Mouse (Mus musculus) cerebellum, adult 9-11 months (tissue): ENCODE data around the gene Sipa1l2.

Experiments
- DNase-seq: peaks from one replicate; pipeline ENCODE4 v3.0.0; 2022

Sipa1l2 gene

DNA sequence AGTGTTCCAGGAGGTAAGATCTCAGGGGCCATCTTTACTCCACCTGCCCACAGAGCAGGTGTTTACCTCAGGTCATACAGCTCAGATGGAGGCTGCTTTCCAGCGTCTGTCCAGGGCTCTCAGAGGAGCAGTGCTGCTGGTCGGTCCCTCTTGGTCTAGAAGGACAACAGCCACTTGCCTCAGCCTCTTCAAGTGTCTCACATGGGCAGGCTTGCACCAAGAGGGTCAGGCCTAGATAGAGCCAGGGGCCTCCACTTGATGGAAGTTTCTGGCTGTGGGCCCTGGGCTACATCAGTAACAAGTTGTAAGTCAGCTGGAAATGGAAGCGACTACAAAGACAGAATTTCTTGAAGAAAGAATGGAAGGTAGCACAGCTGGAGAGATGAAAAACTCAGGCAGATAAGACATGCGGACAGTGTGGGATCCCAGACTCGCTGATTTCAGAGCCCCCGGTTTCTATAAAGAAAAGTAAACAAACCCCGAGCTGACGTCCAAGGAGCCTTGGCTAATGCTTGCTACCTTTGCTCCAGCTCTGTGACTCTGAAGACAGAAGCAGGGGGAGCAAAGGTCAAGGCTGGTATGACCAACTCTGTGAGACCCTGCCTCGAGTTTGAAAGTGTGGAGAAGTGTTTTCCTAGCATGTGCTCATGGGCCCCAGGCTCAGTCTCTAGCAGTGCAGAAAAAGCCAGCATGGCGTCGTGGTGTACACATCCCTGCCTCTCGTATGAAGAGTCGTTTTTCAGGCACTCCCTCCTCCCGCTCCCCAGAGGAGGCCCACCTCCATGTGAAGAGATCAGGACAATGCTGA is 58.5 kb downstream of the Sipa1l2 start:
- DNase-seq = no peak

DNA sequence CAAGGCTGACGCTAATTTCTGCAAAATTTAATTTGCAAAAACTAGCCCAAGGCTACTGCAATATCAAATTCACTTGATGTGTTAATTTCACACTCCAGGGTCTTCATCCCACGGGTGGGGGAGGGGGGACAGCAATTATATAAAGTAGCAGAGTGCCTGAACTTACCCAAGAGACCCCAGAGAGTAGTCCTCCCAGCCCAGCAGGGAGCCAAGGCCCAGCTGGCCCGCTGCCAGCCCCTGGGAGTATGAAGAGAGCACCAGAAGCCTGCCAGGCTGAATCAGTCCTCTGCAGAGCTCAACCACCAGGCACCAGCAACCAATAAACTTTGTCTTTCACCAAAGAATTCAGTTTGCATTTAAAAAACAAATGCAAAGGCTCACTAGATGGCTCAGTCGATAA is 59.8 kb downstream of the Sipa1l2 start:
- DNase-seq = no peak

DNA sequence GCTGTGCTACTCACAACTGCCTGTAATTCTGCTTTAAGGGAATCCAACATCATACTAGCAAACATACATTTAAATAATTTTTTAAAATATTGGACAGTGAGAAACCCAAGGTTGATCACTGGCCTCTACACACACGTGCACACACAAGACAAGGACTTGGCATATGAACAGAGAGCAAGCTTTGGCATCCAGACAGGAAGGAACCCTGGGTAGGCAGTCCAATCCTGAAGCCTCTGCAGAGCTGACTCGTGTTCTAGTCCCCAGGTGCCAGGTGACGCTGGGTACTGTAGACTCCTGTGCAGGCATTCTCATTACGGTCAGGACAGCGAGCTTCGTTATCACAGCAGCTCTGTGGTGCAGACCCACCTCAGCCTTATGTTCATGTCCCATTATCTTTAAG is 60.4 kb downstream of the Sipa1l2 start:
- peak; percentile 38 for DNase-seq

- no peak for DNase-seq
These were observed 62.3 kb downstream of the Sipa1l2 start for GRCm38 (mm10) chr8:125507291-125507690.

DNA sequence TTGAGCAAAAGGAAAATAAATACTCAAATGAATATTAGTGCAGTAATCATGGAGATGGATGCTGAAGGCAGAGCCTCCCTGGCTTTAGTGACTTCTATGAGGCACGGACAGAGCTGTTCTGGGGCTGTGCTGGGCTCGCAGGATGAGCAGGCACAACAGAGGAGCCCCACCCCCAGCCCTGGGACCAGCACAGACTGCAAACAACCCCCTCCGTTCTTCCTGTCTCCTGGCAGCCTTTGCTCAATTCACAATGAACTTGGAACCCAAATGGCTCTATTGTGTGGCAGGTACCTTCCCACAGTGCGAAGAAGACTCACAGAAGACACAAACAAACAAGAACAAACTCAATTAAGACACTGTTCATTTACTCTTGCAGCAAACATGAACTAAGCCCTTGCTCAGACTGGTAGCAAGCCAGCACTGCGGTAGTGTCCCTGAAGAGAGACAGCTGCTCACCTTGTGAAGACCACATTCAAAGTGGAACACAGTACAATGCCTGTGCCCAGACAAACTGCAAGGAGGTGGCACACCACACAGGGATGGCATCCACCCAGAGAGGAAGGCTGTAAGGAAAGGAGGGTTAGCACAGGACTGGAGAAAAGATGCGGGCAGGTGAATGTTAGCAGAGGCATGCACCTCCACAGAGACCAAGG is 64.9 kb downstream of the Sipa1l2 start:
- peak; percentile 59 for DNase-seq

- DNase-seq = no peak
These were observed 65.8 kb downstream of the Sipa1l2 start for GRCm38 (mm10) chr8:125503808-125504207.

- no peak for DNase-seq
These were observed 66.8 kb downstream of the Sipa1l2 start for GRCm38 (mm10) chr8:125502828-125503227.

- DNase-seq = no peak
These were observed 69.6 kb downstream of the Sipa1l2 start for GRCm38 (mm10) chr8:125500005-125500404.

- DNase-seq = no peak
These were observed 71.1 kb downstream of the Sipa1l2 start for GRCm38 (mm10) chr8:125498508-125498907.

GRCm38 (mm10) chr8:125495545-125495944 is 74.1 kb downstream of the Sipa1l2 start:
- peak; percentile 52 for DNase-seq

GRCm38 (mm10) chr8:125493254-125493815 is 76.3 kb downstream of the Sipa1l2 start:
- no peak for DNase-seq

GRCm38 (mm10) chr8:125492416-125492815 is 77.2 kb downstream of the Sipa1l2 start:
- DNase-seq = no peak

DNA sequence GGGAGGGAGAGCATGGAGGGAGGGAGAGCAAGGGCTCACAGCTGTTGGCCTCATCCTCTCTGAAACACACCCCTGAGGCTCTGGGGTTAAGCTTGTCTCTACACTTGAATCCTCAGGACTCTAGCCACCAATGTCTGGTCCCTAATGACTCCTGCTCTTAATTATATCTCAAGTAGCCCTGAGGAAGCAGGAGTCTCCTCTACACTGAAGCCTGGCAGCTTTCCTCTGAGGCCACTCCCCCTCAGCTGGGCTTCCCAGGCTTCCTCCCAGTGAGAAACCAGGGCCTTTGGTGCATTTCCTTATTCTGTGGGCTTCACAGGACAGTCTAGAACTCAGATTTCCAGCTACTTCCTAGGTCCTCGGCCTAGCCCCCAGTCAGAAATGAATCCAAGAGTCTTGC is 80.9 kb downstream of the Sipa1l2 start:
- DNase-seq = no peak

DNA sequence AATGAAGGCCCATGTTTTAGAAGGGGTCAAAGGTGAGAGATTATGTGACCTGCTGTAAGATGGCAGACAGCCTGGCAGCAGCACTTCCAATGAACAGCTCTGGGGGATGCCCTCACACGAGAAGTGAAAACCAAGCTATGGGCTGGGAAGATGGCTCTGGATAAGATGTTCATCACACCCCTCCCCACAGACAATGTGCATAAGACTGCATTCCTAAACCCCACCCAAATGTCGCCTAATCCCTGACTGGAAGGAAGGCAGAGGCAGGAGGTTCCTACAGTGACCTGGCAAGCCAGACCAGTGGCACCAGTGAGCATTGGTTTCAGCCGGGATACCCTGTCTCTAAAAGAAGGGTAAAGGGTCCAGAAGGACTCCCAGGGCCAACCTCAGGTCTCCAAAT is 83.9 kb downstream of the Sipa1l2 start:
- DNase-seq = no peak

- DNase-seq = no peak
These were observed 84.9 kb downstream of the Sipa1l2 start for GRCm38 (mm10) chr8:125484530-125485196.

DNA sequence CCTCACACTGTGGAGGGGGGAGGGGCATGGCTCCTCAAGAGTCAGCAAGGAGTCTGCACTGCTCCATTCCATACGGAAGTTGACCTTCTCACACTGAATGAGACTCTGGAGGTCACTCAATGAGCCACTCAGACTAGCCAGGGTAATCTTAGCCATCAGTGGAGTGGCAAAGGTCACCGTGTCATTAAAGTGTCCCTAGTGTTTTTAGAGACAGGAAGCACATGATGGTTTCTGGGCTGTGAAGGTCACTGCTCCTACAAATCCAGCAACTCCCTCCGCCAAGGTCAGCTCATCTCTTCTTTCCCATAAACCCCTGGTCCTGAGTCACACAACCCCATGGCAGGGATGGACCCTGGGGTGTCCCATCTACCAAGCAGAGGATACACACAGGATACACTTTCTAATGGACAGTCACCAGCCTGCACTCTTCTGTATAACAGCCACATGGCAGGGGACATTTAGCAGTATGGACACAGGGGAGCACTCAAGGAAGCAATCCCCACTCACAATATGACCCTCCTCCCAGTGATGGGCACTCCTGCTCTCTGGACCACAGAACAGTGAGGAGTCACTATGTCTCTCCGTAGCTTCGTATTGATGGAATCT is 87.0 kb downstream of the Sipa1l2 start:
- DNase-seq = no peak

DNA sequence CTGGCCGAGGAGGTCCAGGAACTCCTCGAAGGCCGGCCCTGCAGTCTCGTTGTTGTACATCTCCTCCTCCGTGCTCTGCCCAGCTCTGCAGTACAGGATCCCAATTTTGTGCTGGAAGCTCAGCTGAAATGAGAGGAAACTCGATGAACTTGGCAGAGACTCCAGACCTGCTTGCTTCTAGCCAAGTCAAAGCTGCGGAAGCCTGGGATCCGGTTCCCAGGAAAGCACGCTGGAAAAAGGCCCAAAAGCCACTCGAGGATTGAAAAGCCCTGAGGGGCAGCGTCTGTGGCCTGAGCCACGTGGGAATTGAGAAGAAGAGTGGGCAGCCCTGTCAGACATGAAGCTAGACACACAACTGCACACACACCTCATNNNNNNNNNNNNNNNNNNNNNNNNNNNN is 94.7 kb downstream of the Sipa1l2 start:
- DNase-seq = peak; percentile 74

- no peak for DNase-seq
These were observed 98.2 kb downstream of the Sipa1l2 start for GRCm38 (mm10) chr8:125471374-125471773.

GRCm38 (mm10) chr8:125465156-125465821 is 104.3 kb downstream of the Sipa1l2 start:
- DNase-seq = no peak

- DNase-seq = no peak
These were observed 106.7 kb downstream of the Sipa1l2 start for GRCm38 (mm10) chr8:125462901-125463300.

GRCm38 (mm10) chr8:125461504-125461903 is 108.1 kb downstream of the Sipa1l2 start:
- no peak for DNase-seq

GRCm38 (mm10) chr8:125460602-125461001 is 109.0 kb downstream of the Sipa1l2 start:
- DNase-seq = no peak

GRCm38 (mm10) chr8:125449048-125449447 is 120.6 kb downstream of the Sipa1l2 start:
- no peak for DNase-seq
